Mouse (Mus musculus) liver, embryonic 14.5 days (tissue): ENCODE measurements around the gene Shc1. TPM values are rescaled to one million over a fixed set of nuclear protein-coding genes. Genes with fewer than 3 reads are reported as not detected.

Experiments used
- ATAC-seq: fragments of 200-750 bp; cut with Nextera tagmentation; 2 replicates; pipeline ENCODE4 v1.8.0; 2017; ENCODE audit warnings: moderate number of reproducible peaks, mild to moderate bottlenecking, moderate library complexity; ENCODE audit not compliant: insufficient read depth
- DNase-seq, 3 experiments: peaks; one replicate each; pipeline ENCODE4 v3.0.0-alpha.2; 2012 to 2013; ENCODE audit warnings: low read depth in 3 of 3, low spot score in 3 of 3
- H3K27ac ChIP-seq: fragments of 300-500 bp; sonication (generic); 2 replicates; pipeline ENCODE4 v1.5.1; 2014; ENCODE audit warnings: moderate library complexity, mild to moderate bottlenecking, control low read depth, inconsistent platforms
- H3K27me3 ChIP-seq: fragments of 300-500 bp; sonication (generic); 2 replicates; pipeline ENCODE4 v1.6.1; 2014; ENCODE audit warnings: mild to moderate bottlenecking, low read length, moderate library complexity; ENCODE audit not compliant: control insufficient read depth, insufficient read depth
- H3K36me3 ChIP-seq: fragments of 300-500 bp; sonication (generic); replicated peaks from 2 replicates; pipeline ENCODE4 v1.6.1; 2014; ENCODE audit warnings: low read depth; ENCODE audit not compliant: control insufficient read depth, insufficient read depth
- H3K4me1 ChIP-seq, 2 experiments: fragments of 200-500 bp in 1 of 2; fragments of 300-500 bp in 1 of 2; sonication (generic) in 1 of 2; replicated peaks; 2 replicates each; pipeline ENCODE4 v1.6.1; 2012 to 2014; ENCODE audit warnings: antibody characterized with exemption in 1 of 2, inconsistent platforms in 1 of 2, low read length in 1 of 2; ENCODE audit not compliant: control insufficient read depth in 2 of 2, insufficient read depth in 2 of 2
- H3K4me2 ChIP-seq: fragments of 300-500 bp; sonication (generic); 2 replicates; pipeline ENCODE4 v1.6.1; 2014; ENCODE audit warnings: low read depth, mild to moderate bottlenecking, control low read depth, moderate library complexity
- H3K4me3 ChIP-seq, 2 experiments: fragments of 200-500 bp in 1 of 2; fragments of 300-500 bp in 1 of 2; sonication (generic) in 1 of 2; 2 replicates each; pipeline ENCODE4 v1.5.1; 2012 to 2014; ENCODE audit warnings: low read depth in 2 of 2, low read length in 2 of 2, mild to moderate bottlenecking in 2 of 2, control low read depth in 1 of 2, inconsistent platforms in 1 of 2, moderate library complexity in 1 of 2; ENCODE audit not compliant: insufficient read depth in 1 of 2
- H3K9ac ChIP-seq: fragments of 300-500 bp; sonication (generic); replicated peaks from 2 replicates; pipeline ENCODE4 v1.6.1; 2014; ENCODE audit warnings: mild to moderate bottlenecking, control low read depth, moderate library complexity
- H3K9me3 ChIP-seq: fragments of 300-500 bp; sonication (generic); 2 replicates; pipeline ENCODE4 v1.6.1; 2016; ENCODE audit warnings: low read length, mixed read lengths; ENCODE audit not compliant: control insufficient read depth
- CTCF ChIP-seq: IDR thresholded peaks from 2 replicates; pipeline ENCODE4 v1.5.1; 2016; ENCODE audit warnings: antibody characterized with exemption, low read depth, control low read depth
- EP300 ChIP-seq: IDR thresholded peaks from 2 replicates; pipeline ENCODE4 v1.6.1; 2016; ENCODE audit warnings: antibody characterized with exemption, low read depth
- WGBS: fragments of 180-500 bp; shearing (Covaris S2); extraction: QIAGEN DNeasy Blood & Tissue Kit; methylation state at CpG from one replicate; pipeline ENCODE4 v1.1.7; 2014; ENCODE audit not compliant: insufficient replicate concordance; 5-methylcytosine and 5-hydroxymethylcytosine counted together
- polyA plus RNA-seq, 2 experiments: library from polyadenylated mRNA; depleted of rRNA in 1 of 2; stranded (reverse) in 1 of 2; unstranded in 1 of 2; fragments of >200 nt; fragmentation: Nextera tagmentation in 1 of 2; extraction: Ambion mirVana in 1 of 2; gene quantifications; 2 replicates each; pipeline versions ENCODE4 v1.2.1 to v1.2.3; 2012 to 2014

The Shc1 gene
- polyA plus RNA-seq, 2 experiments, result 27.5 to 36.9 TPM

DNA sequence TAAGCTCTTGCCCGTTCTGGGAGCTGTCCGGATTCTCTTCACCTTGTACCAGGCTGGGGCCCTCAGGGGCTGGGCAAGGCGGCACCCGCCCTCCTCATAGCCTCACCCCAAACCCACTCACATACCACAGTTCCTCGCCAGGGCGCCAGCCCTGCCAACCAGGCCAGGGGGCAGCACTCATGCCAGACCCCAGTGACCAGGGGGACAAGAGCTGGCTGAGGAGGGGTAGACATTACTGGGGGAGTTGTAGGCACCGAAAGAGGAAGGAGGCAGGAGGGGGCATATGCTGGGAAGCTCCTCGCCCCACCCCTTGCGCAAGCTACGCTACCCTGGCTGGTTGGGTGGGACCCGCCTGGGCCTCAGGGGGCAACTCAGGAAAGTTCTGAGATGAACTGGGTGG lies 30.6 kb upstream of the Shc1 start:
- no peak overlapping the region for H3K27ac ChIP-seq
- peaks cover 0 to 12% of the 10 kb centered on the region in 2 experiments; a peak in 2 of 4 replicates for H3K4me1 ChIP-seq
- H3K9ac ChIP-seq, result no peak overlapping the region
- no peak for ATAC-seq
- TF ChIP-seq CTCF, result no peak
- TF ChIP-seq EP300, result no peak
- no peaks in the 10 kb centered on the region for H3K9me3 ChIP-seq
- WGBS, result 55% methylated on average over 11 of the region's 11 CpGs
- H3K36me3 ChIP-seq, result no peaks in the 10 kb centered on the region
- no peak for DNase-seq
- no peak overlapping the region for H3K4me2 ChIP-seq
- H3K27me3 ChIP-seq, result peaks cover 13% of the 10 kb centered on the region
- H3K4me3 ChIP-seq, result no peak overlapping the region

DNA sequence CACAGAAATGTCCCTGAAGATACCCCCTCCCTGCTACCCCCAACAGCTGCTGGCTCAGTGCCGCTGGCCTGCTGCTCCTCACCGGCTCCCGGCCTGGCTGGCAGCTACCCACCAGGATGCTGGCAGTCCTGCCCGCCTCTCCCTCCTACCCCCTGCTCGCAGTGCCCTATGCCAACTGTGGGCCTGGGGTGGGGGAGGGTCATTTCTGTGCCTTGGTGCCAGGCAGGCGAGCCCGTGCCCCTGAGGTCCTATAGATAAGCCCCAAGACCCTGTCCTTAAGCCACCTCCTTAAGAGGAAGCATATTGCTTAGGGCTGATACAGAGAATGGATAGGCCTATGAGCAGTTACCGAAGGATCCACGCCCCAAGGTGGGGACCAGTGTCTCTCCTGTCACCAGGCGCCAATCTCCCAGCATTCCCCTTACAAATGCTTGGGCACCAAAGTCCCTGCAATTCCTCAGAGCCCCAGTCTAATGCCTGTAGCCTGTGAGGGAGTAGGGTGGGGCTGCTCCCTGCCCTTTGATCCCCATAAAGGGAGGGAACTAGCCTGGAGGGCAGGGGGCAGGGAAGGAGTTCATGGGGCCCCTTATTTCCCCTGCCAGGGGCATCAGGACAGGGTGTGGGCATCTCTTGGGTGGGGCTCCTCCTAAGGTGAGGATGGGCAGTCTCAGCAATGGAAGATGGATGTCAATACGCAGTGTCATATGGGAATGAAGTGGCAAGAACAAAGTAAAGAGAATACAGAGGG lies 29.9 kb upstream of the Shc1 start:
- Histone ChIP-seq H3K27me3 (peaks cover 17% of the 10 kb centered on the region), H3K4me3 (no peak overlapping the region), H3K9me3 (no peaks in the 10 kb centered on the region), H3K4me1 (peaks cover 0 to 12% of the 10 kb centered on the region in 2 experiments; a peak in 2 of 4 replicates), H3K9ac (no peak overlapping the region), H3K36me3 (no peaks in the 10 kb centered on the region), H3K4me2 (no peak overlapping the region; the same call in 1 of the 2 replicates), H3K27ac (no peak overlapping the region)
- ATAC-seq (no peak), DNase-seq (no peak)
- WGBS, result 42% methylated on average over 11 of the region's 11 CpGs
- no peak for TF ChIP-seq CTCF
- TF ChIP-seq EP300, result no peak

DNA sequence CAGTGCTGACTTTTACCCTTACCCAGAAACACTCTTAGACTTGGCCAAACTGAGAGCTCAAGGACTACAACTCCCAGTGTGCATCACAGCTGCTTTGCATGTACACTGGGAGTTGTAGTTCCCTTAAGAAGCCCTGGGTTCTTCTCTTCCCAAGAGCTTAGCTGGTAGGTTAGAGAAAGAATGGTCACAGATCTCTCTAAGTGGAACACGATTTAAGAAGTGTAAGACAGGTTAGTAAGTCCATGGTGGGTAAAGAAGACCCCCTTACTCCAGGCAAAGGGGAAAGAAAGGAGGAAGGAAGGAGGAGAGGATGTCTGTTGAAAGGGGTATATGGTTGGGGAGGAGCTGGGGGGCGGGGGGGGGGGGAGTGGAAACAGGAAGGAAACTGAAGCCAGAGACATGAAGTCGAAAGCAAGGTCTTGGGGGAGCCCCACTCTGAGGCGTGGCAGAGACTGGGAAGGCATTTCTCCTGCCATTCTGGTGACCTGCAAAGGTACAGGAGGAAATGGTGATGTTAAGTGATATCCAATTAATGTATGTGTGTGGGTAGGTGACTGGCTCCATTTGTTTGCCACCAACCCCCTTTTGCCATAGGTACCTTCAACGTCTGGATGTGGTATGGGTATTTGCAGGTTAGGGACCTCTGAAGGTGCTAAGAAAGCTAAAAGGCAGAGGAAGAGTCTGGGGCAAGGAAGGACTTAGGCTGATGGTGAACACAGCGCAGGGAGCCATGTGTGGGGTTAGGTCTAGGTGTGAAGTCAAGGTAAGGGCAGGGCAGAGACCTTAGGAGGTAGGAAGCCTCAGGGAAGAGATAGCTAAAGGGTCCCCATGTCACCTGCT lies 29.1 kb upstream of the Shc1 start:
- Histone ChIP-seq H3K9me3 (no peaks in the 10 kb centered on the region), H3K27me3 (peaks cover 17% of the 10 kb centered on the region), H3K9ac (no peak overlapping the region), H3K36me3 (no peaks in the 10 kb centered on the region), H3K4me3 (no peak overlapping the region), H3K27ac (no peak overlapping the region), H3K4me1 (peaks cover 2 to 14% of the 10 kb centered on the region in 2 experiments; a peak in 2 of 4 replicates), H3K4me2 (no peak overlapping the region)
- TF ChIP-seq EP300 (no peak), CTCF (no peak)
- 24% methylated on average over 6 of the region's 6 CpGs for WGBS
- ATAC-seq (no peak), DNase-seq (no peak)

DNA sequence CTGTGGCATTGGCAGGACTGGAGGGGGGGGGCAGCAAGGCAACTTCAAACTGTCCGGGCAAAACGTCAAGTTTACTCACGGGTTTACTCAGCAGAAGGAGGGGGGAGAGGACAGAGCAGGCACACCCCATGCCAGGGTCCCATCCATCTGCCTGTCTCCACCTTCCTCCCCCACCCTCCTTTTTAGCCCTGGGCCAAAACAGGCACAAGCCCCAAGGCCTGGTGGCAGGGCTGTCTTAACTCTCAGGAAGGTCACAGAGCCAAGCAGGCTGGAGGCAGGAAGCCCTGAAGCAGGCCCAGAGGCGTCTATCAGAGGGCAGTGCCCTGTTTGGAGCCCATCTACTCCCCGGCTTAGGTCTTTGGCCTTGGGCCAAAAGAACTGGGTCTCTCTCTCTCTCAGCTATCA lies 28.1 kb upstream of the Shc1 start:
- DNase-seq (no peak), ATAC-seq (no peak)
- no peak overlapping the region for H3K27ac ChIP-seq
- no peak for TF ChIP-seq EP300
- no peak for TF ChIP-seq CTCF
- H3K9me3 ChIP-seq, result no peaks in the 10 kb centered on the region
- no peak overlapping the region for H3K9ac ChIP-seq
- no peaks in the 10 kb centered on the region for H3K36me3 ChIP-seq
- peaks cover 4 to 16% of the 10 kb centered on the region in 2 experiments for H3K4me1 ChIP-seq
- peaks cover 19% of the 10 kb centered on the region for H3K27me3 ChIP-seq
- no peak overlapping the region for H3K4me3 ChIP-seq
- H3K4me2 ChIP-seq, result 0 out of 2 replicates have a peak overlapping the region, but pooled peaks have one; percentile 7
- 55% methylated on average over 5 of the region's 5 CpGs for WGBS
